Mouse (Mus musculus) heart, adult 2 months (tissue): Measurements from ENCODE around the gene Tm9sf2.

ENCODE experiments used
- CTCF ChIP-seq: fragments of 200-600 bp; IDR thresholded peaks from 2 replicates; pipeline ENCODE4 v1.8.1; 2022; ENCODE audit warnings: antibody characterized with exemption, mild to moderate bottlenecking, moderate library complexity
- POLR2A ChIP-seq: fragments of 200-500 bp; IDR thresholded peaks from 2 replicates; pipeline ENCODE4 v1.6.1; 2011; ENCODE audit warnings: mild to moderate bottlenecking, low read depth, low read length, control low read depth; ENCODE audit not compliant: insufficient read depth

DNA sequence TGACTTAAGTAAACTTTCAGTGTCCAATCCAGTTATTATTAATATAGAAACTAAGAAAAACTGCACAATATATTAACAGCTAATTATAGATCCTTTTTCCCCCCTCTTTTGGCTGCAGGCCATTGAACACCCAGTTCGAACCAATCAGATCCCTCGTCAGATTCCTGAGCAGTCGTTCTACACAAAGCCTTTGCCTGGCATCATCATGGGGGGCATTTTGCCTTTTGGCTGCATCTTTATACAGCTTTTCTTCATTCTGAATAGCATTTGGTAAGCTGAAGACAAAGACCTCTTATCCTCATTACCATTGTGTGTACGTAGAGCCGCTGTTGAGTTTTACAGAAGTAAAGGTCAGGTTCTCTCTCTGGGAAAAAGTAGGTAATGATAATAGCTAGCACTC is 43.8 kb downstream of the Tm9sf2 start:
- TF ChIP-seq CTCF (no peak), POLR2A (no peak)
